Mouse (Mus musculus) spleen, embryonic (tissue): ENCODE measurements at regions not wholly inside any gene's neighbourhood (a gene's known extent, or its start where the extent isn't known, plus 50 kb on each side); places are given as distances from the start of the nearest gene placed in this dataset.

Source experiments
- CTCF ChIA-PET: fragments of 350-600 bp; sonication (Branson Sonifier 250); formaldehyde crosslinking; loops from one replicate; lab custom pipeline; 2022; lab: Charles Lee

DNA sequence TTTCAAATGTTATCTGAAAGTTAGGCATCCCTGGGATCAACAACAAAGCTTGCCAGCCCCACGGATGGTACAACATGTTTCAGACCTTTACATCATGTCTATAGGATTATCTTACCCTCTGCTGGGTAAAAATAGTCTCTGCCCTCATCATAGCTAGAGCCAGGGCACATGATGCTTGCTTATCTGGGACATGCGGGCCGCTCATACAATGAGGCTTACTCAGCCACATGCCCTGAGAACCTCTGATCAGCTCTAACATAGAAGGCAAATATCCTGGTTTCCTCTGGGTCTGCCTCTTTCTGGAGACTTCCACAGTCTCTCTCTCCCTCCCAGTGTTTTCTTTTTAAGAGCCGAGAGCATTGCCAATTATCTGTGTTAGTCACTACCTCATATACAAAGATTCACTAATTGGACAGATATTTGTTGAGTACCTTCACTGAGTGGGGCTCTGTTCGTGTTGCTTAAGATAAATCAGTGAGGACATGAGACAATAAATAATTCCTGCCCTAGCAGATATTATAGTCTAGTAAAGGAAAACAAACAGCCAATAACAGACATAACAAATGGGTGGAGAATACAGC is 256.6 kb downstream of the Fam49a start:
- CTCF ChIA-PET = no interaction called here

DNA sequence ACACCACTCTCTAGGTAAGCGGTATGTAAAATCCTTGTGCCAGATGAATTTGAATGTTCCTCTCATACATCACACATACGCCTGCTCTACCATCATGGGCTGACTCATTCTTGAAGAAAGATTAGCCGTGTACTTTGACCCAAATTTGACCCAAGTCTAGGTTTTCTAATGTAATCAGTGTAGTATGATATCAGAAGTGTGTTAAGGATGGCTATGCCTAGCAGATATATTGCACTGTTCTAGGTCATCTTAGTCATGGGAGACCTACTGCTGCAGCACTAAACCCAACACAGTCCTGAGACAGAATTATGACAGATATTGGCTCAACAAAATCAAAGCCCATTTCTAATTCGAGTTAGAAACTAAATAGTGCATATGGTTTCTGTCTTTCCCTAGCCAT is 255.1 kb downstream of the Fam49a start:
- CTCF ChIA-PET = no interaction called here

DNA sequence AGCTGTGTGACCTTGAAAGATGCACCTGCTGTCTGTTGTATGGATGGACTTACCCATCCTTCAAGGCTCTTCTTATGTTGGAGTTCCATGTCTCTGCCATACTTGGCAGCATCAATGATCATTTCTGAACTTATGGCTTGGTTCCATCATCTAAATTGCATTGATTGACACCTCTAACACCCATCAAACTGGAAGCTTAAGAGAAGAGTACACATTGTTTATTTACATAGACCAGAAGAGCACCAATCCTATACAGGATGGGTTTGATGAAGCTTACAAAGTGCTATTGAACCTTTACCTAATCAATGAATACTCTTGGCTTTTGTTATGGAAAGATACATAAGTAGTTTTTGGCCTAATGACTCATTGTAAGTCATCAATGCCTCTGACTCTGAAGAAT is 248.8 kb downstream of the Fam49a start:
- CTCF ChIA-PET = no interaction called here

DNA sequence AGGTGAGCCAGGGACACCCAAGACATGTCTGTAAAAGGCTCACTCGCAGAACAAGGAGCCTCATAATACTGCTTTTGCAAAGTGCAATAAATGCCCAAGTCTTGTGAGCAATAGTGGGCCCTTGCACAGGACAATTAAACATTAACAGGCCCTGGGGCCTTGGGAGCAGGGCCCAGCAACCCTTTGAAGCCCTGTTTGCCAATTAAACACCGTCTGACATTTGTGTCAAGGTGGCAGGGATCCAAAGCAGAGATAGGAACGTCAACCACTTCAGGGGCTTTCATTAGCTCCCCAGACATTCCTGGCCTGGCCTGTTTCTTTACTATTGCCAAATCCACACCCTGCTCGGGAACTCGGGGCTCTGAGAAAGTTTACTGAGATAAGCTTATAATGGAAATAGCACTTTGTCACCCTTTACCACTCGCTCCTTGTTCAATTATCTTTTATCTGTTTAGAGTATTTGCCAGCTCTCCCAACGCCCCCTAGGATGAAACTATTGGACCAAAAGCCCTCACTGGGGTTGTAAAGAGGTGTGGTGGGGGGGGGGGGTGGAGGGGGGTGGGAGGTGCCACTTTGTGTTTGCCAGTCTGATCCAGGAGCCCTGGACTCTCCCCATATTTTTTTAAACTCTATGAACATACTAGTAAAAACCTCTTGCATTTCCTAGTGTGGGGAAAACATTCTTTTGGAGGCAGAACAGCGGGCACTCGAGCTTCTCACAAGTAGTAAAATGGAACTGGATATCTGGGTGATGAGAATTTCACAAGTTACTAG is 247.4 kb downstream of the Fam49a start:
- CTCF ChIA-PET = no interaction called here

DNA sequence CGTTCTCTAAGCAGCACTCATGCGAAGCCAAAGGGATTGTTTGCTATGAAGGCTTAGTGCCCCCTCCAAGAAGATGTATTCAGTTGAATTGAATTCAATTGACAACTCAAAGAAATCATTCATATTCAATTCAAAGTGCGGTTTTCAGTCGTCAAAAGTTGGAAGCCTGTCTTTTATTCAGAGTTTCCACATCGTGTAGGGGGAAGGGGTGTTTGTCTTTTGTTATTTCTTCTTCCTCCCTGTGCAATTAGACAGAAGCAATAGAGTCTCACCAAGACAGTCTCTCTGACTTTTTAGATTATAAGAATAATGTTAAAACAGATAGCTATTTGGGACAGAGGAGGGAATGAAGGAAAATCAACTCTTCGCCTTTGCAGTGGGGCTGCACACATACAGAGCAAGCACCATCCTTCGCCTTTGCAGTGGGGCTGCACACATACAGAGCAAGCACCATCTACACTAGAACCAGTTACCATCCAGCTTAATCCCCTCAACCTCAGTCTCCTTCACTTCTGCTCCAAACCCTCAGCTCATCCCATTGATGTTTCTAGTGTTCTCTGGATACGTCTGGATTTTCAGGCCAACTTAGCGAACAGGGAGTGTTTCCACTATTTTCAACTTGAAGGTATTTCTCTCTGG is 246.7 kb downstream of the Fam49a start:
- CTCF ChIA-PET = no interaction called here

DNA sequence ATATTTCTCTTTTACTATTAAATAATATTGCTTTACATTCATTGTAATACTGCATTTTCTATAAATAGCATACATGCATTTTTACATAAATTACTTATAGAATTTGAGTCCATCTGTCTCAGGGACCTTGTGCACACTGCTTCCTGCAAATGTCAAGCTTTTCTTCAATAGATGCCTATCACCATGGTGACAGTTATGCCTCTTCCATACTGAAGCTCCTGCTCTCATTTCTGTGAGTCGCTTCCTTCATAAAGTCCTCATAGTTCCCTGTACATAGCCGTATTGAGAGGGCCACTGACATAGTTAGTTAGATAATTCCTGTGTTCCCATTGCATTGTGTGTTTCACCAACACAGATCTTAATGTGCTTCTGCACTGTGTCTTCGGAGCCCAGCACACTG is 244.7 kb downstream of the Fam49a start:
- CTCF ChIA-PET = no interaction called here

DNA sequence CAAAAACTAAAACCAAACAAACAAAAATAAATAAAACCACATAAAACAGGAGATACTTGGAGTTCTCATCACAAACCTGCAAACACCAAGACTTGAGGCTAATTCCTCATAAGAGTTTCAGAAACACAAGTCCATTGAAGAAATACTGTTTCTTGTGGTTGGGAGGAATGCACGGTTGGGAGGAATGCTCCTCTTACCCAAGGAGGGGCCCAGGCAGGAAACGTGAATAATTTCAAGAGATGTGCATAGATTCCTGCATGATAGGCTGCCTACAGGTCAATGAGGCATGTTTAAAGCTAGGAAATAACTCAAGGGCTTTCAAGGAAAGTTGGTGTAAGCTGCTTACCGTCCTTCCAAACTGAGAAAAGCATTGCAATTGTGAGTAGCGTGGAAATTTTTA is 243.7 kb downstream of the Fam49a start:
- CTCF ChIA-PET = no interaction called here

DNA sequence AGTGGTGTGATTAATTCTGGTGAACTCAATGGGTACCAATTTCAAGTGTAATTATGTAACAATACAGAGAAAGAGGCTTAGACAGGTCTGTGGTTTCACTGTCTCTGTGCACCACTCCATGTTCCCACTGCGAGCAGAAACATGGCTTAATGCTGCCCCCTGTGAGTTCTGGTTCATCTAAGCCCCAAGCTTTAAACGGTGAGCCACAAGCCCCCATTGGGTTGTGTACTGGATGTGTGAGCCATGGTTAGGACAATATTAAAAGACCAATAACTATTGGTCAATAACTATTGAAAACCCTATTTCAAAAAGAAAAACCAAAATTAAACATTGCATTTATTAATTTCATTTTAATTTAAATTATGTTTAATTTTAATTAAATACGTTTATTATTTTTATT is 238.0 kb downstream of the Fam49a start:
- CTCF ChIA-PET = interaction anchor here (0.5 kb wide), 1 partner anchor 153 kb away, joined by 3 read pairs; no protein-coding TSS in a partner anchor

DNA sequence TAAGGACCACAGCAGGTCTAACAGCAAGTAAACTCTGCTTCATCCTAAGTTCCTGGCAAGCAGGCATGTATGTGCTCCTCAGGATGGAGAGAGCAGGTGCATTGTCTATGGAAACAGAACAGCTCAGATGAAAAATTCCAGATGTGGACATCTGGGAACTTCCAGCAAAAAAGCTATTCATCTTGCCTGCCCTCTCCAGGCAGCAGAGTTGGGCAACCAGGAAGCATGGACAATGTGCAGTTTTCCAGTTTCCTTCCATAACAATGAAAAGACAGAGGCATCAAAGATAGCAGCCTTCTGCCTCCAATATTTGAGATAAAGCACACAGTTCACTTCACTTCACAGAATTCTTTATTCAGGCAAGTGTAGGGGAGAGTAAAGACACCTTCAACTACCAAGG is 236.7 kb downstream of the Fam49a start:
- CTCF ChIA-PET = no interaction called here

DNA sequence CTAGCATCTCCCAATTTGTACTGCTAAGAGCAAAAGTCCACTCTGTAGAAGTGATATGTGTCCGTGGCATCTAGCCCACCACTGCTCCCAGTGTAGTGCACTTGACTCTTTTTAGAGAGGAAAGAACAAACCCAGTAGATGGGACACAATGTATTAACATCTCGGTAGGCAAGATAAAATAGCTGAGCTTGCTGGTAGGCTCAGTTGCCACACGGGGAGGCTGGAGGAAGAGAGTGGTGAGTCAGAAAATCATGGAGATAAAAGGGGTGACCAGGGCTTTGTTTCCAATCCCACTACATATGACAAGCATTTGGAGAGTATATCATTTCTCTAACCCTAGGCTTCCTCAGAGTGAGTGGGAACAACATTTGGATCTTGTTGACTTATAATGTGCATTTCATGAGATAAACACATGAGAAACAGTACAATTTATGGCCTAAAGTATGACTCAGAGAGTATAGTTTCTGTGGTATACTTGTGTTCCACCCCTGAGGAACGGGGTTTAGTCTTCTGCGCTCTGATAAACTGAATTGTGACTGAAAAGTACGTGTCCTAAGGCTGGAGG is 235.4 kb downstream of the Fam49a start:
- CTCF ChIA-PET = no interaction called here

DNA sequence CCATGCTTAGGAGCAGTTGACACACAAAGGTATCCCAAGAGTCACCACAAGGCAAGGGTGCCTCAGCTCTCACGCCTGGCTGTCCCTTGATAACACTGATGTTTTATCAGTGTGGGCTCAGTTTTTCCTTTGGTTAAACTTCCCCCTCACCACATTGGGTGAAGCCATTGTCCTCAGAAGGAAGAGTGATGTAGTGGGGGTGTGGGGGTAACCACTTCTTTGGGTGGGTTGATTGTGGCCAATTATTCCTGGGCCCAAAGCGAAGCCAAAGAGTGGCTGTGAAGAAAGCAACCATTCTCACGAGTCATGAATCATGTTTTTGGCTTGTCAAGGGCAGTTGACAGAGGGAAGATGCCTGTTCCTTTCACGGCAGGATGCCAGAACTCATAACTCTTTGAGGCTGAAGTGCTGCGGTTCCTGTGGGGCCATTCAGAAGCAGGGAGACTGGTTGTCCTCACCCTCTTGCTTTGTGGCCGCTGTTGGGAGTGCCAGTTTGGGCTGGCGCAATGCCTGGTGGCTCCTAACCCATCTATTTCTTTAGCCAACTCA is 234.7 kb downstream of the Fam49a start:
- CTCF ChIA-PET = no interaction called here

DNA sequence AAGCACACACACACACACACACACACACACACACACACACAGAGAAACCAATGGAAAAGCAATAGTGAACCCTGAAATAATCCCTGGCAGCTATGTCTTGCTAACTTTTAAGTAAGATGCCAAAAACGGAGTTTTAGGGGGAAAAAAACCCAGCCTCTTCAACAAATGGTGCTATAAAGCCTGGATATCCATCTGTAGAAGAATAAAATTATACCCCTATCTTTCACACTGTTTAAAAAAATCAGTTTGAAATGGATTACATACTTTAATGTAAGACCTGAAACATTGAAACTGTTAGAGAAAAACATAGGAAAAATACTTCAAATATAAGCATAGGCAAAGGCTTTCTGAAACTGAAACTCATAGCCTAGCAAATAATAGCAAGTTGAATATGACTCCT is 228.2 kb downstream of the Fam49a start:
- CTCF ChIA-PET = no interaction called here

DNA sequence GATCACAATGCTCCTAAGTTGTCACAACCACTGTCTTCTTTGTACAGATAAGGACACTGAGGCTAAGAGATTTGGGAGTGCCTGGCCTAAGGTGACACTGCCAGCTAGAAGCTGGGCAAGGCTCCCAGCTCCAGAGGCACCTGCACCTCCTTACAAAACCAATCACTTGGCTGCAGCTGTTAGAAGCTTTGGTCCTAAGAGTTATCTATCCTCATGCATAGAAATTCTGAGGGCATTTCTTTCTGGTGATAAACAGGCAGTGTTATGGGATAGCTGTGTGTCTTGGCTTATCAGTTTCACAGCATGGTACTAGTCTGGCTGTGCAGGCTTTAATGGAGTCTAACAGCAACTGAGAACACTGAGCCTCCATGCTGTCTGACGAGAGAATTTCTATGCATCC is 226.2 kb downstream of the Fam49a start:
- CTCF ChIA-PET = no interaction called here

DNA sequence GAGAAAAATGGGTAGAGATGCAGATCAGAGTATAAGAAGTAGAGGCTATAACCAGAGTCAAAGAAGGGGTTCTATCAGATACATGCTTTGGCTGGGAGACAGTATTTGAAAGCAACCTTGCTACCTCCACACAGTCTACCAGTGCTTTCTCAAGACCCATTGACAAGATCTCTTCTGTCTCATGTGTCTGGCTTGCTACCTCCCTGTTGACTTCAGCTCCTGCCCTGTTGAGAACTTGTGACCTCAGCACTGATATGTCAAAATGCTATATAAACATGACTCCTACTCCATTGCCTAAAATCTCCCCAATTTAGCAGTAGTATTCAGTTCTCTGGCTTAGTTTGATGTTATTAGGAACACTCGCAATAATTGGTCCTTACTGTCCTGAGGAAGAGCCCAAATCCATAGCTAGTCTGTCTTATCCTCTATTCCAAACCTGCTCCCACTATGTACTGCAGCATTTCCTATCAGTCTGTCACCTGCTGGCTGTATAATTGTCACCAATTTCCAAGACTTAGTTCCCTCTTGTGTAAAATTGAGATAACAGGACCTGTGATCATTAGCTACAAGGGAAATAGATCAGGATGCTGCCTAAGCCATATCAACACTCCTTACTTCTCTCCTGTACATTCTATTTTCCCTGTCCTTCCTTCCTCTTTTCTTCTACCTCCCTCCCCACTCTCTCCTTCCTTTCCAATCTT is 224.9 kb downstream of the Fam49a start:
- CTCF ChIA-PET = no interaction called here

DNA sequence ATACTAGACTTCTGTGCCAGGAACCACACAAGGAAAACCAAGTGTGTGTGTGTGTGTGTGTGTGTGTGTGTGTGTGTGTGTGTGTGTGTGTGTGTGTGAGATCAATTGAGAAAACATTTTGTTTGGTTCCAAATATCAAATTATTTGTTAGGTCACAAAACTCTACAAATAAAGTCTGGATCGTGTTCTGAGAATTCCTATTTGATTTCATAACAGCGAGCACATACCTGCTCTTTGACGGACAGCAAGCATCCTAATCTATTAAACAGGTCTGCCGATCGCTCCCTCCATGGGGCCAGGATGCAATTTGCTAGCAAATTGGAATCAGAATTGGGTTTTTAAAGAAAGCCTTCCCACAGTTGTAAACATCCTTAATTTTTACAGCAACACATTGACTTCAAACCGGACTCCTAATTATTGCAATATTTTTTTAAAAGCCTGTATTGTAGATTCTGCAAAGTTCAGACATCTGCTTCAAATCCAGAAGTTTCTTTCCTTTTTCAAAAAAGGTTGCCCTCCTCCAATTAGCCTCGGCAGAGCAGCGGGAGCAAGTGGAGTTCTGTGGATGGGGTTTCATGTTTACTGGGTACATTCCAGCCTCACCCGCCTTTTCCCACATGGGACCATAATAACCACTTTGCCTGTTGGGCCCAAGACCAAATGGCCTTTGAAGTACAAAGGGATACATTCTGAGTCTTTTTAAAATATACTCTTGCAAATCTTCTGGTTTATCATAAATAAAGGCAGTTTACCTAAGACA is 223.2 kb downstream of the Fam49a start:
- CTCF ChIA-PET = no interaction called here

DNA sequence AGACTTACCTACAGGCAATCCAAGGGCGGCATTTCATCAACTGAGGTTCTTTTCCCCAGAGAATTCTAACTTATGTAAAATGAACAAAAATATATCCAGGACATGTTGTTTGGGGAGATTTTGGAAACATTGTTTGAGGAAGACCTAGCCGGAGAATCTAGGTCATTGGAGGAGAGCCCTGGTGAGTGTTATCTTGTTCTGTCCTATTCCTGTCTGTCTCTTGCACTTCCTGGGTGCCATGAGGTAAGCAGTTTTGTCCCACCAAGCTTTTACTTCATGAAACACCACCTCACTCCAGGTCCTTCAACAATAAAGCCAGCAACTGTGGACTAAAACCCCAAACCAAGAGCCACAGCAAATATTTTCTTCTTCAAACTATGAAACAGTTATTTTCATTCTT is 218.5 kb downstream of the Fam49a start:
- CTCF ChIA-PET = no interaction called here

DNA sequence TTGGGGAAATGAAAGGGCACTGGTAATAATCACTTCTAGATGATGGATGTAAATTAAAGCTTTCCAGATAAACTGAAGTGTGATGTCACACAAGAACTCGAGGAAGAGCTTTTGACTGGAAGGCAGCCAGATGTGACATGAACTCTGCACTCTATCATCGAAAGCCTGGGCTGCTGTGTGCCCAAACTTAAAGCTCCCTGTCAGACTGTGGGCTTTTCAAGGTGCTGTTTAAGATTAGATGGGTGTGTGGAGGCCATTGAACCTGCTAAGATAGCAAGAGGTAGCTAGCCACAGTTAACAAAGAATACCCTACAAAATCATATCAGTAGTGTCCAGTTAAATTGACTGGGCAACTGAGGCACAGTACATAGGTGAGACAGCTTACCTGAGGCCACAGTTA is 190.1 kb downstream of the Fam49a start:
- CTCF ChIA-PET = no interaction called here

DNA sequence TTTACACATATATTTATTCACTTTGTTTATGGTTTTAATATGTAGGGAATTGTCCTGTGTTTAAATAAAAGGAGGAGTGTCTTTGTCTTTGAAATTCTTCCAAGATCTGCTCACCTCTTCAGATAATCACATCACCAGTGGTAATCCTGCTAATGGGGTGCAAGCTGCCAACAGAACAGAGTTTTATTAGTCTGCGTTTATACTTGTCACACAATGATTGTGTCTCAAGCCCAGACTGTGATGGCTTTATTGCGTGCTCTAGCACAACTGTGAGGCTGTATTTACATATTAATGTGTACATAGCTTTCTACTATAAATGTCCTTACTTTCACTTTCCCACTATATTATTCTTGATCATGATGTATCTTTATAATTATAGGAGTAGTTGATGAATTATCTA is 184.8 kb downstream of the Fam49a start:
- CTCF ChIA-PET = no interaction called here

DNA sequence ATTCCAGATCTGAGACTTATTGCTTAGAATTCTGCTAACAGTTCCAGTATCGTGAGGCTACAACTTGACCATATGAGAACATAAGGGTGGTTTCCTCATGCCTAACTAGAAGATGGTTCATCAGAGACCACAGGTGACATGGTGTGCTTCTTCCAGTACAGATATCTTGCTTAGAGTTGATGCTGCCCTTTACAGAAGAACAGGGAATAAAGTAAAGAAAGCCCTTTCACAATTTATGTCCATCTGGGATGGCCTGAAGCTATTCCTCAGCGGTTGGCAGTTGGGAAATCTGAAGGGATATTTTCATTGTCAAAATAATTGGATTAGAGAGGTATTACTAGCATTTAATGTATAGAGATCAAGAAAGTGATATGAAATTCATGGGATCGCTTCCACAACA is 184.3 kb downstream of the Fam49a start:
- CTCF ChIA-PET = no interaction called here

DNA sequence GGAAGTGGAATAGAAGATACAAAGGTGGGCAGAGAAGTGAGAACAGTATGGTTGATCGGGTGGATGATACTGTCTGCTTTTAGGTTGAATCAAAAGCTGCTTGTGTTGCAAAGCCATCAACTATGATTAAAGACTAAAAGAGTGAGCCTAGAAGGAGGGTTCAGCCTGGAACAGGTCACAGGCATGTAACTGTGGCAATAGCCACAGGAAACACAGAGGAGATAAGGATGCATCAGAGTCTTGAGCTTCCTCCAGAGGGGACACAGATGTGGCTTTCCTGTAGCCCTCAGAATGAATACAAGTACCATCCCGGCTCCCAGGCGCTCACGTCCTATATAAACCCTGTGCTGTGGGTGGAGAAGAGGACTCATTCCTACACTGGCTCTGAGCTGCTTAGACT is 180.9 kb downstream of the Fam49a start:
- CTCF ChIA-PET = no interaction called here

DNA sequence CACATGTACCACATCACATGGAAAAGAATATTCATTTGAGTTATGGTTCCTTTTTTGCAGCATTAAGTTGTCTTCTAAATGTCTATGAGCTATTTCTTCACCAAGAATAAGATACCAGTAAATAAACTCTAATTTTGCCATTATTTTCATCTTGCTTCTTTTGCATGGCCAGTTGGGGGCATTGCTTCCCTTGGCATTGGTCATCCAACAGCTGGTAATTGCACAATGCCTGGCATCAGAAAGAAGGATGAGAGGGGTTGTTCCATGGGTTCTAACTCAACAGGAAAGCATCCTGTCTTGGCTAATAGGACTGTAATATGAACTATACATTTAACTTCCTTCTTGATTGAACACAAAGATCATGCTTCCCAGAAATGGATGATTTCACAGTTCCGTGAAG is 174.4 kb downstream of the Fam49a start:
- CTCF ChIA-PET = interaction anchor here (0.7 kb wide), 1 partner anchor 191 kb away, joined by 3 read pairs; no protein-coding TSS in a partner anchor
